Mouse (Mus musculus) embryonic facial prominence, embryonic 11.5 days (tissue): ENCODE measurements at regions not wholly inside any gene's neighbourhood (a gene's known extent, or its start where the extent isn't known, plus 50 kb on each side); places are given as distances from the start of the nearest gene placed in this dataset.

Experiments
- ATAC-seq: fragments of 200-750 bp; cut with Nextera tagmentation; replicated peaks from 2 replicates; pipeline ENCODE4 v1.8.0; 2017; ENCODE audit warnings: low read depth; ENCODE audit not compliant: insufficient number of reproducible peaks, low FRiP score, low TSS enrichment
- DNase-seq: peaks from one replicate; pipeline ENCODE4 v3.0.0-alpha.2; 2015; ENCODE audit warnings: low spot score
- H3K27ac ChIP-seq: fragments of 300-500 bp; sonication (generic); replicated peaks from 2 replicates; pipeline ENCODE4 v1.5.1; 2014; ENCODE audit warnings: mild to moderate bottlenecking, low read depth, low read length, control low read depth
- H3K27me3 ChIP-seq: fragments of 300-500 bp; sonication (generic); 2 replicates; pipeline ENCODE4 v1.6.1; 2014; ENCODE audit warnings: mild to moderate bottlenecking, low read length, moderate library complexity, mixed read lengths; ENCODE audit not compliant: control insufficient read depth, insufficient read depth
- H3K36me3 ChIP-seq: fragments of 300-500 bp; sonication (generic); replicated peaks from 2 replicates; pipeline ENCODE4 v1.6.1; 2014; ENCODE audit warnings: low read depth, mild to moderate bottlenecking, low read length, moderate library complexity, mixed read lengths; ENCODE audit not compliant: control insufficient read depth, insufficient read depth
- H3K4me1 ChIP-seq: fragments of 300-500 bp; sonication (generic); 2 replicates; pipeline ENCODE4 v1.6.1; 2014; ENCODE audit warnings: low read length, mixed read lengths; ENCODE audit not compliant: control insufficient read depth, insufficient read depth
- H3K4me2 ChIP-seq: fragments of 300-500 bp; sonication (generic); 2 replicates; pipeline ENCODE4 v1.6.1; 2014; ENCODE audit warnings: low read depth, mild to moderate bottlenecking, control low read depth, low read length, moderate library complexity
- H3K4me3 ChIP-seq: fragments of 300-500 bp; sonication (generic); 2 replicates; pipeline ENCODE4 v1.5.1; 2014; ENCODE audit warnings: low read depth, low read length, control low read depth
- H3K9ac ChIP-seq: fragments of 300-500 bp; sonication (generic); replicated peaks from 2 replicates; pipeline ENCODE4 v1.6.1; 2014; ENCODE audit warnings: mild to moderate bottlenecking, control low read depth, low read length
- H3K9me3 ChIP-seq: fragments of 300-500 bp; sonication (generic); replicated peaks from 2 replicates; pipeline ENCODE4 v1.6.1; 2016; ENCODE audit warnings: mild to moderate bottlenecking, low read length, inconsistent platforms, mixed read lengths; ENCODE audit not compliant: control insufficient read depth
- WGBS: fragments of 180-500 bp; shearing (Covaris S2); extraction: QIAGEN DNeasy Blood & Tissue Kit; methylation state at CpG from one replicate; pipeline ENCODE4 v1.1.7; 2014; 5-methylcytosine and 5-hydroxymethylcytosine counted together

GRCm38 (mm10) chr3:35404492-35405390, 349.2 kb upstream of the Atp11b start:
- WGBS: 7% methylated on average over 10 of the region's 10 CpGs
- no peak; the same call in 1 of the 2 replicates for ATAC-seq
- Histone ChIP-seq H3K4me3 (no peak overlapping the region), H3K36me3 (no peaks in the 10 kb centered on the region), H3K27ac (peak overlapping the region; percentile 54; the same call in 1 of the 2 replicates), H3K4me2 (no peak overlapping the region), H3K9ac (no peak overlapping the region), H3K4me1 (0 out of 2 replicates have a peak, but pooled peaks cover 2% of the 10 kb centered on the region), H3K27me3 (no peaks in the 10 kb centered on the region), H3K9me3 (no peaks in the 10 kb centered on the region)
- peak; percentile 70 for DNase-seq

- 53% methylated on average over 14 of the region's 14 CpGs for WGBS
- peak; percentile 67; the same call in 1 of the 2 replicates for ATAC-seq
- DNase-seq: peak; percentile 68
- no peaks in the 10 kb centered on the region for H3K36me3 ChIP-seq
- H3K4me2 ChIP-seq: no peak overlapping the region
- H3K9ac ChIP-seq: no peak overlapping the region
- 0 out of 2 replicates have a peak, but pooled peaks cover 2% of the 10 kb centered on the region for H3K4me1 ChIP-seq
- no peaks in the 10 kb centered on the region for H3K27me3 ChIP-seq
- H3K4me3 ChIP-seq: no peak overlapping the region
- no peaks in the 10 kb centered on the region for H3K9me3 ChIP-seq
- H3K27ac ChIP-seq: no peak overlapping the region
These were observed 348.3 kb upstream of the Atp11b start for GRCm38 (mm10) chr3:35405621-35406079.

GRCm38 (mm10) chr3:35437687-35438086, 316.2 kb upstream of the Atp11b start:
- ATAC-seq (no peak), DNase-seq (no peak)
- Histone ChIP-seq H3K4me1 (no peaks in the 10 kb centered on the region), H3K9me3 (no peaks in the 10 kb centered on the region), H3K9ac (no peak overlapping the region), H3K4me3 (no peak overlapping the region), H3K36me3 (no peaks in the 10 kb centered on the region), H3K4me2 (no peak overlapping the region), H3K27ac (no peak overlapping the region), H3K27me3 (no peaks in the 10 kb centered on the region)
- WGBS: 83% methylated on average over 1 of the region's 1 CpGs

DNA sequence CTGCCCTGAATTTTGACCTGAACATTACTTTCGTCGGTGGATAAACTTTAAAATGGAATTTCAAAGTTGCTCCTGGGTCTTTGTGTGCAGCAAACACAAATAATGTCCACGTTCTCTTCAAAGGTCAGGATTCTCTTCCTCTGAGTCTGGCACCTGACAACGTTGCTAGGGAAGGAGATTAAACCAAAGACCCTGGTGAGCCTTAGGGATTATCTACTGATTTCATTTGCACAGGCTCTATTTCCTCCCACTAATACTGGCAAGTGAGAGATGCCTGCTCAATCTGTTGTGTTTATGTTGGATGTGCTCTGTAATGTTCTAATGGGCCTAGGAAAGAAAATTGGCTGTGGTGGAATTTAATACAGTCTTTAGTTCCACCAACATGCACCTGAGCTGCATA, 291.0 kb upstream of the Atp11b start:
- H3K36me3 ChIP-seq: no peaks in the 10 kb centered on the region
- 50% methylated on average over 4 of the region's 4 CpGs for WGBS
- H3K4me3 ChIP-seq: no peak overlapping the region
- no peaks in the 10 kb centered on the region for H3K27me3 ChIP-seq
- no peak for DNase-seq
- no peak overlapping the region for H3K4me2 ChIP-seq
- H3K4me1 ChIP-seq: no peaks in the 10 kb centered on the region
- no peaks in the 10 kb centered on the region for H3K9me3 ChIP-seq
- H3K27ac ChIP-seq: no peak overlapping the region
- H3K9ac ChIP-seq: no peak overlapping the region
- ATAC-seq: no peak

DNA sequence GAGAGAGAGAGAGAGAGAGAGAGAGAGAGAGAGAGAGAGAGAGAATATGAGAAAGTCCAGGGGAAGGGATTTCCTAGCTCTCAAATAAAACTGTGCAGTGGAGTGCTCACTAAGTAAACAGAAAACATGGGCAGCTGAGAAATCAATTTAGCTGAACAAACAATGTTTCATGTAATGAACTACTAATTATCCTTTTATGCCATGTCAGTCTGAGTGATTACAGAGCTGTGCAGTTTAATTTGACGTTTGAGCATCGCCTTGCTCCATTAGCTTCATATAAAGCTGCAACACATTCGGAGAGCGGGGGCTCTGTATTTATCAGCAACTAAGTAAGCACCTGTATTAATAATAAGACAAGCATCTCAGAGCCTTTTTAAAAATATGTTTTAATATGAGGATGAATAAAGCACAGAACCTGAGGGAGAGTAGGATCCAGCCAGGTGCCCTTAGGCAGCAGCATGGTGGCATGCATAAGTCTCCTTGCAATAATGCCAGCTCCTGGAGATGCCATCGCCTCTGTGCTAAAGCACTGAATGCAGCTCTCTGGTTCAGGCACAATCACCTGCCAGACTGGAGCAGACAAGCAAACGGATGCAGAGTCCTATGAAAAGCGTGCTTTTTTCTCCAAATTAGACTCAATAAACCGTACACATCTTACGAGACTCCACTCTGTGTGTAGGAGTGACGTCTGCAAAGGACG, 289.5 kb upstream of the Atp11b start:
- no peak overlapping the region for H3K27ac ChIP-seq
- no peaks in the 10 kb centered on the region for H3K4me1 ChIP-seq
- H3K4me2 ChIP-seq: no peak overlapping the region
- H3K9ac ChIP-seq: no peak overlapping the region
- no peak overlapping the region for H3K4me3 ChIP-seq
- 82% methylated on average over 11 of the region's 11 CpGs for WGBS
- H3K9me3 ChIP-seq: no peaks in the 10 kb centered on the region
- no peaks in the 10 kb centered on the region for H3K27me3 ChIP-seq
- H3K36me3 ChIP-seq: no peaks in the 10 kb centered on the region
- DNase-seq: no peak
- no peak for ATAC-seq

DNA sequence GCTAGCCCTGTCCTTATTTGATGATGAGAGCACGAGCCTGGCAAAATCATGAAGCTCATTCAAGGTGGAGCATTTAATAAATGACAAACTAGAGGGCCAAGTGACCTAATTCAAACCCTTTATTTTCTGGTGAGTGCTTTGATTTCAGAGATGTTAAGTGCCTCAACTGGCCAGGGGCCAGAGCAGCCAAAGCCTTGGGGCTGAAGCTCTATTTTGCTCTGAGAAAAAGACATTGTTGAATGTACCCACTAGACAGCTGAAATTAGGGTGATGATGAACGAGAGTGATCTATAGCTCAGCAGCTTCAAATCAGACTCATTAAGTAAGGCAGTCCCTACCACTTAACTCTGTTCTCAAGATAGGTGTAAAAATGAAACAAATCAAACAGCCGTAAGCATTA, 287.9 kb upstream of the Atp11b start:
- no peak overlapping the region for H3K4me2 ChIP-seq
- H3K4me3 ChIP-seq: no peak overlapping the region
- no peak overlapping the region for H3K27ac ChIP-seq
- ATAC-seq: no peak
- no peak for DNase-seq
- no peaks in the 10 kb centered on the region for H3K27me3 ChIP-seq
- no peaks in the 10 kb centered on the region for H3K36me3 ChIP-seq
- H3K9me3 ChIP-seq: no peaks in the 10 kb centered on the region
- no peak overlapping the region for H3K9ac ChIP-seq
- no peaks in the 10 kb centered on the region for H3K4me1 ChIP-seq
- 77% methylated on average over 3 of the region's 3 CpGs for WGBS

- Histone ChIP-seq H3K4me3 (no peak overlapping the region), H3K9ac (no peak overlapping the region), H3K27me3 (no peaks in the 10 kb centered on the region), H3K9me3 (no peaks in the 10 kb centered on the region), H3K36me3 (no peaks in the 10 kb centered on the region), H3K4me2 (no peak overlapping the region), H3K4me1 (no peaks in the 10 kb centered on the region), H3K27ac (no peak overlapping the region)
- WGBS: 84% methylated on average over 7 of the region's 7 CpGs
- DNase-seq: no peak
- no peak for ATAC-seq
These were observed 280.6 kb upstream of the Atp11b start for GRCm38 (mm10) chr3:35473351-35473750.

DNA sequence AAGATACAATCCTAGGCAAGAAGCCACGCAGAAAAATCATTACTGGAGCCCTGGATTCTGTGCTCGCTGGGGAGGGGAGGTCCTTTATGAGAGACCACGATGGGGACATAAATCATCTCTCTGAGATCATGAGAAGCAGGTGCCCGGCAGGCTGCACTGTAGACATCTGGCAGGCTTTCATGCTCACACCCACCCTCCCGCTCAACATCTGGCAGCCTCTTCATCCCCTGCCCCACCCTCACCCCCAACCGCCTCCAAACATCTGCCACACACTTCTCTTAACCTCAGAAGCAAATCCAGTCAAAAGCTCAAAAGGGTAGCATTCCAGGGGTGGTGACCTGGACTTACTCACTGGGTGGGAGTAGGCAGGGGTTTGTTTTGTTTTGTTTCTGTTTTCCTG, 279.5 kb upstream of the Atp11b start:
- no peak overlapping the region for H3K9ac ChIP-seq
- WGBS: 49% methylated on average over 6 of the region's 6 CpGs
- H3K4me1 ChIP-seq: no peaks in the 10 kb centered on the region
- H3K4me2 ChIP-seq: no peak overlapping the region
- DNase-seq (peak; percentile 13), ATAC-seq (no peak)
- H3K36me3 ChIP-seq: no peaks in the 10 kb centered on the region
- no peaks in the 10 kb centered on the region for H3K27me3 ChIP-seq
- H3K27ac ChIP-seq: no peak overlapping the region
- H3K9me3 ChIP-seq: no peaks in the 10 kb centered on the region
- no peak overlapping the region for H3K4me3 ChIP-seq
